Mouse (Mus musculus) CH12.LX (cell line): ENCODE results near the gene Dennd2a. TPM values are rescaled to one million over a fixed set of nuclear protein-coding genes. Genes with fewer than 3 reads are reported as not detected.

Experiments used
- DNase-seq: peaks from one replicate; pipeline ENCODE4 v3.0.0-alpha.2; 2013; ENCODE audit errors: extremely low read depth
- H3K27ac ChIP-seq: 2 replicates; pipeline ENCODE4 v1.5.1; 2012; ENCODE audit warnings: low read depth, mild to moderate bottlenecking, control low read depth, moderate library complexity; ENCODE audit not compliant: insufficient read depth
- H3K27me3 ChIP-seq: replicated peaks from 2 replicates; pipeline ENCODE3; 2012; ENCODE audit warnings: inconsistent platforms
- H3K36me3 ChIP-seq, 2 experiments: replicated peaks in 1 of 2; 2 replicates each; pipeline versions ENCODE3 to v1.6.1; 2012; ENCODE audit warnings: inconsistent platforms in 1 of 2, low read length in 1 of 2, mild to moderate bottlenecking in 1 of 2, mixed read lengths in 1 of 2, moderate library complexity in 1 of 2; ENCODE audit not compliant: control insufficient read depth in 1 of 2, insufficient read depth in 1 of 2
- H3K4me1 ChIP-seq, 2 experiments: 2 replicates each; pipeline ENCODE4 v1.6.1; 2012; ENCODE audit warnings: inconsistent platforms in 1 of 2, moderate library complexity in 1 of 2; ENCODE audit not compliant: insufficient read depth in 2 of 2, control insufficient read depth in 1 of 2
- H3K4me2 ChIP-seq: 2 replicates; pipeline ENCODE4 v1.6.1; 2012; ENCODE audit warnings: low read depth, mild to moderate bottlenecking, control low read depth; ENCODE audit not compliant: poor library complexity, insufficient read depth, severe bottlenecking
- H3K4me3 ChIP-seq, 3 experiments: fragments of 150-350 bp in 1 of 3; sonication (generic) in 1 of 3; replicated peaks in 1 of 3; 2 replicates each; pipeline versions ENCODE3 to v1.5.1; 2011 to 2012; ENCODE audit warnings: low read depth in 2 of 3, low read length in 2 of 3, mild to moderate bottlenecking in 2 of 3, moderate library complexity in 2 of 3, control low read depth in 1 of 3, improper control_type of control experiment in 1 of 3, inconsistent platforms in 1 of 3, mixed read lengths in 1 of 3; ENCODE audit not compliant: poor library complexity in 1 of 3
- H3K79me2 ChIP-seq: replicated peaks from 2 replicates; pipeline ENCODE4 v1.6.1; 2012; ENCODE audit warnings: mild to moderate bottlenecking, moderate library complexity; ENCODE audit not compliant: control insufficient read depth, poor library complexity, insufficient read depth, severe bottlenecking; ENCODE audit errors: extremely low read depth
- H3K9ac ChIP-seq: 2 replicates; pipeline ENCODE4 v1.6.1; 2012; ENCODE audit warnings: low read depth, mild to moderate bottlenecking, control low read depth, moderate library complexity; ENCODE audit not compliant: insufficient read depth
- H3K9me3 ChIP-seq: replicated peaks from 2 replicates; pipeline ENCODE3; 2012; ENCODE audit warnings: low read length, inconsistent platforms, mixed read lengths
- CHD1 ChIP-seq: IDR thresholded peaks from 2 replicates; pipeline ENCODE4 v1.6.1; 2012; ENCODE audit warnings: low read depth, low read length, improper control_type of control experiment, inconsistent platforms
- CHD2 ChIP-seq: IDR thresholded peaks from 2 replicates; pipeline ENCODE4 v1.6.1; 2011; ENCODE audit warnings: low read length, improper control_type of control experiment
- E2F4 ChIP-seq: IDR thresholded peaks from 2 replicates; pipeline ENCODE4 v1.6.1; 2011; ENCODE audit warnings: low read depth, low read length, improper control_type of control experiment; ENCODE audit not compliant: insufficient replicate concordance
- GABPA ChIP-seq: IDR thresholded peaks from 2 replicates; pipeline ENCODE4 v1.6.1; 2012; ENCODE audit warnings: low read depth, low read length, improper control_type of control experiment, inconsistent platforms; ENCODE audit not compliant: insufficient replicate concordance
- IRF4 ChIP-seq: IDR thresholded peaks from 2 replicates; pipeline ENCODE4 v1.6.1; 2014; ENCODE audit warnings: low read depth, mild to moderate bottlenecking, inconsistent platforms, low read length, improper control_type of control experiment
- JUN ChIP-seq: IDR thresholded peaks from 2 replicates; pipeline ENCODE4 v1.6.1; 2011; ENCODE audit warnings: low read depth, mild to moderate bottlenecking, low read length, improper control_type of control experiment, moderate library complexity; ENCODE audit not compliant: insufficient read depth
- JUND ChIP-seq: conservative IDR thresholded peaks from 2 replicates; pipeline ENCODE4 v1.6.1; 2011; ENCODE audit warnings: low read depth, low read length, improper control_type of control experiment
- KAT2A ChIP-seq: IDR thresholded peaks from 2 replicates; pipeline ENCODE4 v1.6.1; 2012; ENCODE audit warnings: low read length, improper control_type of control experiment, inconsistent platforms; ENCODE audit not compliant: insufficient replicate concordance
- MEF2A ChIP-seq: IDR thresholded peaks from 2 replicates; pipeline ENCODE4 v1.6.1; 2014; ENCODE audit warnings: low read depth, mild to moderate bottlenecking, inconsistent platforms, low read length, improper control_type of control experiment, borderline replicate concordance
- MYC ChIP-seq: IDR thresholded peaks from 2 replicates; pipeline ENCODE4 v1.6.1; 2011; ENCODE audit warnings: low read depth, mild to moderate bottlenecking, improper control_type of control experiment, low read length
- NELFE ChIP-seq: IDR thresholded peaks from 2 replicates; pipeline ENCODE4 v1.6.1; 2011; ENCODE audit warnings: low read depth, low read length, improper control_type of control experiment
- NRF1 ChIP-seq: IDR thresholded peaks from 2 replicates; pipeline ENCODE4 v1.6.1; 2014; ENCODE audit warnings: low read depth, mild to moderate bottlenecking, inconsistent platforms, low read length, improper control_type of control experiment, moderate library complexity
- PAX5 ChIP-seq: IDR thresholded peaks from 2 replicates; pipeline ENCODE4 v1.6.1; 2012; ENCODE audit warnings: low read length, inconsistent platforms, mixed read lengths
- POLR2A ChIP-seq: IDR thresholded peaks from 2 replicates; pipeline ENCODE4 v1.6.1; 2011; ENCODE audit warnings: low read depth, mild to moderate bottlenecking, improper control_type of control experiment, low read length
- SIN3A ChIP-seq: IDR thresholded peaks from 2 replicates; pipeline ENCODE4 v1.6.1; 2012; ENCODE audit warnings: low read length, improper control_type of control experiment, inconsistent platforms
- UBTF ChIP-seq: IDR thresholded peaks from 2 replicates; pipeline ENCODE4 v1.6.1; 2012; ENCODE audit warnings: low read depth, mild to moderate bottlenecking, inconsistent platforms, low read length, improper control_type of control experiment, moderate library complexity
- USF1 ChIP-seq: IDR thresholded peaks from 2 replicates; pipeline ENCODE4 v1.6.1; 2014; ENCODE audit warnings: low read depth, mild to moderate bottlenecking, inconsistent platforms, low read length, improper control_type of control experiment
- USF2 ChIP-seq: conservative IDR thresholded peaks from 2 replicates; pipeline ENCODE4 v1.6.1; 2011; ENCODE audit warnings: low read depth, low read length, improper control_type of control experiment
- ZC3H11A ChIP-seq: IDR thresholded peaks from 2 replicates; pipeline ENCODE4 v1.6.1; 2012; ENCODE audit warnings: low read depth, mild to moderate bottlenecking, inconsistent platforms, low read length, improper control_type of control experiment
- ZKSCAN1 ChIP-seq: IDR thresholded peaks from 2 replicates; pipeline ENCODE4 v1.6.1; 2012; ENCODE audit warnings: low read depth, inconsistent platforms, low read length, improper control_type of control experiment, borderline replicate concordance
- ZMIZ1 ChIP-seq: IDR thresholded peaks from 2 replicates; pipeline ENCODE4 v1.6.1; 2012; ENCODE audit warnings: low read depth, mild to moderate bottlenecking, inconsistent platforms, low read length, improper control_type of control experiment
- ZNF384 ChIP-seq: IDR thresholded peaks from 2 replicates; pipeline ENCODE4 v1.6.1; 2012; ENCODE audit warnings: low read depth, low read length, improper control_type of control experiment, inconsistent platforms
- dilution Hi-C: fragments of 300-500 bp; cut with MboI; formaldehyde crosslinking; loops from 2 replicates; pipeline ENCODE4 v1.14.3; 2020; ENCODE audit warnings: low sequenced_read_pairs; ENCODE audit not compliant: extremely low pct_unique_long_range_greater_than_20kb, extremely low pct_ligation_motif_present
- in situ Hi-C: fragments of 300-500 bp; cut with MboI; formaldehyde crosslinking; loops from 3 replicates; pipeline ENCODE4 v1.14.3; 2019; ENCODE audit warnings: low sequenced_read_pairs, low pct_ligation_motif_present, low pct_unique_long_range_greater_than_20kb, mixed read lengths
- polyA plus RNA-seq: library from polyadenylated mRNA; unstranded; fragments of >175 nt; gene quantifications from 2 replicates; pipeline ENCODE4 v1.2.1, GENCODE M21; 2012; ENCODE audit warnings: low read depth; ENCODE audit not compliant: insufficient read length
- total RNA-seq, 2 experiments: library from RNA; depleted of rRNA; stranded (reverse); fragments of 300-350 nt in 1 of 2; fragments of >200 nt in 1 of 2; gene quantifications; 2 replicates each; pipeline ENCODE4 v1.2.3; 2012 to 2014

Gene Dennd2a
- total and polyA plus RNA-seq, 3 experiments, result 3.7 to 10.6 (median 9.1) TPM

- no peak overlapping the region for H3K4me2 ChIP-seq
- no peak for DNase-seq
- H3K9me3 ChIP-seq, result no peaks in the 10 kb centered on the region
- H3K27me3 ChIP-seq, result peaks cover 2% of the 10 kb centered on the region
- TF ChIP-seq MYC, result no peak
- TF ChIP-seq ZC3H11A, result no peak
- TF ChIP-seq UBTF, result no peak
- no peak for TF ChIP-seq MEF2A
- TF ChIP-seq POLR2A, result no peak
- TF ChIP-seq NELFE, result no peak
- TF ChIP-seq USF2, result no peak
- no peak for TF ChIP-seq NRF1
- TF ChIP-seq KAT2A, result no peak
- TF ChIP-seq JUN, result no peak
- no peak for TF ChIP-seq ZKSCAN1
- TF ChIP-seq CHD2, result no peak
- TF ChIP-seq GABPA, result no peak
- no peak for TF ChIP-seq PAX5
- TF ChIP-seq E2F4, result no peak
- no peak for TF ChIP-seq USF1
- no peak for TF ChIP-seq CHD1
- no peak for TF ChIP-seq IRF4
- in situ Hi-C loops, result no loop called here
- no peak overlapping the region for H3K27ac ChIP-seq
- H3K79me2 ChIP-seq, result no peaks in the 10 kb centered on the region
- H3K4me1 ChIP-seq, result no peaks in the 10 kb centered on the region
- H3K9ac ChIP-seq, result no peak overlapping the region
- no peak overlapping the region for H3K4me3 ChIP-seq
- no peaks in the 10 kb centered on the region for H3K36me3 ChIP-seq
- dilution Hi-C loops, result no loop called here
Measured at GRCm38 (mm10) chr6:39427276-39428003, 130.2 kb downstream of the Dennd2a start.

GRCm38 (mm10) chr6:39426725-39427124, 130.9 kb downstream of the Dennd2a start:
- peaks cover 4% of the 10 kb centered on the region for H3K27me3 ChIP-seq
- DNase-seq, result no peak
- no peak overlapping the region for H3K27ac ChIP-seq
- in situ Hi-C loops, result no loop called here
- H3K9ac ChIP-seq, result no peak overlapping the region
- no peaks in the 10 kb centered on the region for H3K36me3 ChIP-seq
- TF ChIP-seq JUND, result no peak
- no peak for TF ChIP-seq SIN3A
- TF ChIP-seq ZMIZ1, result no peak
- TF ChIP-seq ZNF384, result no peak
- no peak for TF ChIP-seq E2F4
- TF ChIP-seq, all 38 proteins: peak for 0
- no peak overlapping the region for H3K4me2 ChIP-seq
- H3K4me3 ChIP-seq, result no peak overlapping the region
- no peaks in the 10 kb centered on the region for H3K9me3 ChIP-seq
- dilution Hi-C loops, result no loop called here
- no peaks in the 10 kb centered on the region for H3K4me1 ChIP-seq
- H3K79me2 ChIP-seq, result no peaks in the 10 kb centered on the region
